ENCODE assay signal across 12 mouse cellular contexts in genomic region chr3:89347916-89348315, GRCm38 (mm10). TPM values are rescaled to one million over a fixed set of nuclear protein-coding genes. Genes with fewer than 3 reads are reported as not detected.
DNase-seq lines count a peak whose midpoint lies in the region; ATAC-seq and TF ChIP-seq lines count a peak whose summit lies in the region.
"Had no signal": no experiment of that assay in that cellular context is flagged by ENCODE, and none has a peak within 500 bp of the region (broad histone marks: within the 10 kb centered on the region; RNA-seq: fewer than 3 reads in every experiment).

No protein-coding gene starts in this region.

- no peak overlapping the region for H3K4me3 ChIP-seq in hindbrain, embryonic 14.5 days (replicated peaks; ENCODE audit: low read length)
- no peak overlapping the region for H3K4me3 ChIP-seq in hindbrain, postnatal 0 days (ENCODE audit: low read length)
- no peak overlapping the region for H3K4me3 ChIP-seq in bone marrow, adult 2 months (replicated peaks; ENCODE audit: control insufficient read depth, low read depth, low read length)
- no peak overlapping the region for H3K4me3 ChIP-seq in heart, embryonic 11.5 days (ENCODE audit: low read depth, low read length)

- TF ChIP-seq CTCF in hindbrain, postnatal 0 days (IDR thresholded peaks at IDR 0.05; ENCODE audit: low read depth) = no peak
- TF ChIP-seq CTCF in bone marrow, adult 2 months (IDR thresholded peaks at IDR 0.05; ENCODE audit: control insufficient read depth, insufficient read depth, low read length) = no peak

- DNase-seq in hindbrain, embryonic 14.5 days (ENCODE audit: low spot score) = no peak
- no peak for DNase-seq in hindbrain, postnatal 0 days (ENCODE audit: low spot score)
- peak; percentile 48 to 79 for DNase-seq in kidney, postnatal 25 days
- no peak for DNase-seq in cerebellum, postnatal 25 days
- DNase-seq in gastrocnemius, postnatal 25 days = no peak
- DNase-seq: embryo, embryonic 11 days; right cerebral cortex, postnatal 4 days had no signal

- H3K4me1 ChIP-seq in hindbrain, embryonic 14.5 days (replicated peaks; ENCODE audit: control insufficient read depth, insufficient read depth, low read length) = 0 out of 2 replicates have a peak, but pooled peaks cover 15% of the 10 kb centered on the region
- H3K4me1 ChIP-seq in hindbrain, postnatal 0 days (ENCODE audit: insufficient read depth, low read length) = 0 out of 2 replicates have a peak, but pooled peaks cover 7% of the 10 kb centered on the region
- H3K4me1 ChIP-seq in bone marrow, adult 2 months (ENCODE audit: control insufficient read depth, insufficient read depth, low read length) = peaks cover 10% of the 10 kb centered on the region
- H3K4me1 ChIP-seq in heart, embryonic 11.5 days (ENCODE audit: control insufficient read depth, insufficient read depth, low read length) = peaks cover 9% of the 10 kb centered on the region

- no peak for ATAC-seq in hindbrain, embryonic 14.5 days (ENCODE audit: low FRiP score)
- ATAC-seq in hindbrain, postnatal 0 days = no peak
- no peak for ATAC-seq in heart, embryonic 11.5 days (replicated peaks; ENCODE audit: insufficient number of reproducible peaks, low FRiP score, low TSS enrichment)
- no peak for ATAC-seq in erythroid progenitor cell, adult 5-6 weeks (replicated peaks; ENCODE audit: low FRiP score, poor library complexity, severe bottlenecking)

- WGBS in hindbrain, embryonic 14.5 days = 73% methylated on average over 1 of the region's 1 CpGs
- WGBS in hindbrain, postnatal 0 days = 81% methylated on average over 1 of the region's 1 CpGs
- WGBS in bone marrow, adult 2 months = 7% methylated on average over 1 of the region's 1 CpGs
- WGBS in heart, embryonic 11.5 days (ENCODE audit: insufficient replicate concordance) = 46% methylated on average over 1 of the region's 1 CpGs

- no peak for TF ChIP-seq POLR2A in bone marrow, adult 2 months (IDR thresholded peaks at IDR 0.05; ENCODE audit: borderline replicate concordance, control insufficient read depth, low read depth, low read length)

- peaks cover 15% of the 10 kb centered on the region; the same call in 1 of the 2 replicates for H3K27me3 ChIP-seq in hindbrain, embryonic 14.5 days (ENCODE audit: control insufficient read depth, insufficient read depth, low read length)
- H3K27me3 ChIP-seq in hindbrain, postnatal 0 days (ENCODE audit: insufficient read depth, low read length) = no peaks in the 10 kb centered on the region
- H3K27me3 ChIP-seq in heart, embryonic 11.5 days (ENCODE audit: control insufficient read depth, insufficient read depth, low read length) = peaks cover 14% of the 10 kb centered on the region

- 0 out of 2 replicates have a peak, but pooled peaks cover 12% of the 10 kb centered on the region for H3K36me3 ChIP-seq in hindbrain, embryonic 14.5 days (replicated peaks; ENCODE audit: control insufficient read depth, insufficient read depth)
- H3K36me3 ChIP-seq in hindbrain, postnatal 0 days (ENCODE audit: insufficient read depth, low read length) = peaks cover 4% of the 10 kb centered on the region; the same call in 1 of the 2 replicates
- H3K36me3 ChIP-seq in heart, embryonic 11.5 days (ENCODE audit: control insufficient read depth, insufficient read depth, low read length) = peaks cover 5% of the 10 kb centered on the region; the same call in 1 of the 2 replicates

- no peak overlapping the region for H3K27ac ChIP-seq in hindbrain, embryonic 14.5 days
- no peak overlapping the region for H3K27ac ChIP-seq in hindbrain, postnatal 0 days
- peak overlapping the region; percentile 40; the same call in 1 of the 2 replicates for H3K27ac ChIP-seq in bone marrow, adult 2 months (ENCODE audit: control insufficient read depth, insufficient read depth, low read depth, low read length, poor library complexity)
- H3K27ac ChIP-seq in heart, embryonic 11.5 days (ENCODE audit: low read depth, low read length) = no peak overlapping the region

- no peak overlapping the region for H3K9ac ChIP-seq in hindbrain, embryonic 14.5 days
- no peak overlapping the region for H3K9ac ChIP-seq in hindbrain, postnatal 0 days (replicated peaks; ENCODE audit: low read length)
- no peak overlapping the region for H3K9ac ChIP-seq in heart, embryonic 11.5 days (ENCODE audit: low read depth, low read length)

- 0 out of 2 replicates have a peak overlapping the region, but pooled peaks have one; percentile 92 for H3K4me2 ChIP-seq in hindbrain, embryonic 14.5 days (replicated peaks)
- H3K4me2 ChIP-seq in hindbrain, postnatal 0 days (ENCODE audit: low read depth, low read length) = no peak overlapping the region
- peak overlapping the region; percentile 99; the same call in 1 of the 2 replicates for H3K4me2 ChIP-seq in heart, embryonic 11.5 days

- no peaks in the 10 kb centered on the region for H3K9me3 ChIP-seq in hindbrain, embryonic 14.5 days (ENCODE audit: control insufficient read depth, low read length)
- H3K9me3 ChIP-seq in hindbrain, postnatal 0 days (ENCODE audit: low read length) = no peaks in the 10 kb centered on the region
- H3K9me3 ChIP-seq in heart, embryonic 11.5 days (replicated peaks; ENCODE audit: control insufficient read depth, low read length) = no peaks in the 10 kb centered on the region

RNA-seq across cellular contexts. Expression of gene Adam15, which starts 1.9 kb away (rescaled TPM):
- polyA plus RNA-seq in hindbrain, embryonic 14.5 days (2014; fragmentation: Nextera tagmentation; extraction: Ambion mirVana) = 40.8 and 44.0 TPM in 2 replicates
- total RNA-seq in hindbrain, postnatal 0 days (2014; rRNA removed) = 94.4 and 107 TPM in 2 replicates
- 67.6 and 73.2 TPM in 2 replicates for polyA plus RNA-seq in hindbrain, postnatal 0 days (2015; fragmentation: Nextera tagmentation; extraction: Ambion mirVana)
- 112 and 187 TPM in 2 replicates for polyA plus RNA-seq in bone marrow, adult 2 months (2011; ENCODE audit: insufficient read depth, insufficient read length, low replicate concordance, missing spikeins)
- 23.3 and 25.9 TPM in 2 replicates for polyA plus RNA-seq in heart, embryonic 11.5 days (2014; fragmentation: Nextera tagmentation; extraction: Ambion mirVana)
- total RNA-seq in erythroid progenitor cell, adult 5-6 weeks (2015; ENCODE audit: low replicate concordance) = 6.5 and 13.8 TPM in 2 replicates
- 0.77 and 3.5 TPM in 2 replicates for total RNA-seq in erythroid progenitor cell, adult 5-6 weeks (2017; ENCODE audit: low replicate concordance)
- 10 to 100 TPM; 21.9 to 24.6 TPM for total RNA-seq in gastrocnemius, postnatal 25 days (2021)

RNA-seq across cellular contexts. Expression of gene Efna4, which starts 10.1 kb away (rescaled TPM):
- 4.4 and 4.9 TPM in 2 replicates for polyA plus RNA-seq in hindbrain, embryonic 14.5 days (2014; fragmentation: Nextera tagmentation; extraction: Ambion mirVana)
- 7.6 and 9.6 TPM in 2 replicates for total RNA-seq in hindbrain, postnatal 0 days (2014; rRNA removed)
- 3.5 and 4.2 TPM in 2 replicates for polyA plus RNA-seq in hindbrain, postnatal 0 days (2015; fragmentation: Nextera tagmentation; extraction: Ambion mirVana)
- polyA plus RNA-seq in bone marrow, adult 2 months (2011; ENCODE audit: insufficient read depth, insufficient read length, low replicate concordance, missing spikeins) = not detected in 2 replicates
- 9.3 and 10.2 TPM in 2 replicates for polyA plus RNA-seq in heart, embryonic 11.5 days (2014; fragmentation: Nextera tagmentation; extraction: Ambion mirVana)
- not detected in 2 replicates for total RNA-seq in erythroid progenitor cell, adult 5-6 weeks (2015; ENCODE audit: low replicate concordance)
- not detected in 2 replicates for total RNA-seq in erythroid progenitor cell, adult 5-6 weeks (2017; ENCODE audit: low replicate concordance)
- under 1 TPM in 1 of 2 experiments, not detected in 1; 0.38 TPM for total RNA-seq in gastrocnemius, postnatal 25 days (2021)
- total RNA-seq: monocyte, adult 5-6 weeks had no signal

RNA-seq across cellular contexts. Expression of gene Dcst2, which starts 13.9 kb away (rescaled TPM):
- polyA plus RNA-seq in hindbrain, embryonic 14.5 days (2014; fragmentation: Nextera tagmentation; extraction: Ambion mirVana) = 0.12 and 0.21 TPM in 2 replicates
- total RNA-seq in hindbrain, postnatal 0 days (2014; rRNA removed) = 0.07 and 0.31 TPM in 2 replicates
- polyA plus RNA-seq in hindbrain, postnatal 0 days (2015; fragmentation: Nextera tagmentation; extraction: Ambion mirVana) = 0.20 and 0.42 TPM in 2 replicates
- 0.56 TPM in 1 of 2 replicates, not detected in the other for polyA plus RNA-seq in bone marrow, adult 2 months (2011; ENCODE audit: insufficient read depth, insufficient read length, low replicate concordance, missing spikeins)
- polyA plus RNA-seq in heart, embryonic 11.5 days (2014; fragmentation: Nextera tagmentation; extraction: Ambion mirVana) = 0.07 TPM in 1 of 2 replicates, not detected in the other
- not detected in 2 replicates for total RNA-seq in erythroid progenitor cell, adult 5-6 weeks (2015; ENCODE audit: low replicate concordance)
- total RNA-seq in erythroid progenitor cell, adult 5-6 weeks (2017; ENCODE audit: low replicate concordance) = not detected in 2 replicates
- total RNA-seq in gastrocnemius, postnatal 25 days (2021) = not detected
- total RNA-seq: monocyte, adult 5-6 weeks had no signal

RNA-seq across cellular contexts. Expression of gene Dcst1, which starts 17.1 kb away (rescaled TPM):
- polyA plus RNA-seq in hindbrain, embryonic 14.5 days (2014; fragmentation: Nextera tagmentation; extraction: Ambion mirVana) = 0.43 and 1.1 TPM in 2 replicates
- 0.05 TPM in 1 of 2 replicates, not detected in the other for total RNA-seq in hindbrain, postnatal 0 days (2014; rRNA removed)
- polyA plus RNA-seq in hindbrain, postnatal 0 days (2015; fragmentation: Nextera tagmentation; extraction: Ambion mirVana) = 1.00 and 1.1 TPM in 2 replicates
- 1.3 TPM in 1 of 2 replicates, not detected in the other for polyA plus RNA-seq in bone marrow, adult 2 months (2011; ENCODE audit: insufficient read depth, insufficient read length, low replicate concordance, missing spikeins)
- polyA plus RNA-seq in heart, embryonic 11.5 days (2014; fragmentation: Nextera tagmentation; extraction: Ambion mirVana) = 0.17 and 0.21 TPM in 2 replicates
- total RNA-seq in erythroid progenitor cell, adult 5-6 weeks (2015; ENCODE audit: low replicate concordance) = not detected in 2 replicates
- total RNA-seq in erythroid progenitor cell, adult 5-6 weeks (2017; ENCODE audit: low replicate concordance) = not detected in 2 replicates
- not detected for total RNA-seq in gastrocnemius, postnatal 25 days (2021)
- total RNA-seq: left cerebral cortex, adult 18-20 months; monocyte, adult 5-6 weeks had no signal

RNA-seq across cellular contexts. Expression of gene Efna3, which starts 25.2 kb away (rescaled TPM):
- polyA plus RNA-seq in hindbrain, embryonic 14.5 days (2014; fragmentation: Nextera tagmentation; extraction: Ambion mirVana) = 62.5 and 70.3 TPM in 2 replicates
- 107 and 171 TPM in 2 replicates for total RNA-seq in hindbrain, postnatal 0 days (2014; rRNA removed)
- polyA plus RNA-seq in hindbrain, postnatal 0 days (2015; fragmentation: Nextera tagmentation; extraction: Ambion mirVana) = 57.0 and 61.4 TPM in 2 replicates
- polyA plus RNA-seq in bone marrow, adult 2 months (2011; ENCODE audit: insufficient read depth, insufficient read length, low replicate concordance, missing spikeins) = 2.7 TPM in 1 of 2 replicates, not detected in the other
- polyA plus RNA-seq in heart, embryonic 11.5 days (2014; fragmentation: Nextera tagmentation; extraction: Ambion mirVana) = 1.9 TPM in 2 replicates
- not detected in 2 replicates for total RNA-seq in erythroid progenitor cell, adult 5-6 weeks (2015; ENCODE audit: low replicate concordance)
- total RNA-seq in erythroid progenitor cell, adult 5-6 weeks (2017; ENCODE audit: low replicate concordance) = not detected in 2 replicates
- not detected for total RNA-seq in gastrocnemius, postnatal 25 days (2021)
- total RNA-seq: monocyte, adult 5-6 weeks had no signal

Comparison
In these comparisons a context has a peak if more than half of its experiments do, and no peak if none do; other contexts are left out.
1. DNase-seq: peak in kidney, postnatal 25 days (2 of 2); none in hindbrain, embryonic 14.5 days (single experiment), hindbrain, postnatal 0 days (single experiment), cerebellum, postnatal 25 days (0 of 2) and gastrocnemius, postnatal 25 days (single experiment).